Mouse (Mus musculus) olfactory bulb, adult 2 months (tissue): ENCODE measurements around the gene Abcc4.

Experiments used
- CTCF ChIP-seq: fragments of 200-500 bp; IDR thresholded peaks from 2 replicates; pipeline ENCODE4 v1.5.1; 2012; ENCODE audit warnings: low read depth, mild to moderate bottlenecking, low read length, moderate library complexity; ENCODE audit not compliant: insufficient read depth
- POLR2A ChIP-seq: fragments of 200-500 bp; IDR thresholded peaks from 2 replicates; pipeline ENCODE4 v1.6.1; 2012; ENCODE audit warnings: mild to moderate bottlenecking, low read depth, low read length, moderate library complexity; ENCODE audit not compliant: insufficient read depth

DNA sequence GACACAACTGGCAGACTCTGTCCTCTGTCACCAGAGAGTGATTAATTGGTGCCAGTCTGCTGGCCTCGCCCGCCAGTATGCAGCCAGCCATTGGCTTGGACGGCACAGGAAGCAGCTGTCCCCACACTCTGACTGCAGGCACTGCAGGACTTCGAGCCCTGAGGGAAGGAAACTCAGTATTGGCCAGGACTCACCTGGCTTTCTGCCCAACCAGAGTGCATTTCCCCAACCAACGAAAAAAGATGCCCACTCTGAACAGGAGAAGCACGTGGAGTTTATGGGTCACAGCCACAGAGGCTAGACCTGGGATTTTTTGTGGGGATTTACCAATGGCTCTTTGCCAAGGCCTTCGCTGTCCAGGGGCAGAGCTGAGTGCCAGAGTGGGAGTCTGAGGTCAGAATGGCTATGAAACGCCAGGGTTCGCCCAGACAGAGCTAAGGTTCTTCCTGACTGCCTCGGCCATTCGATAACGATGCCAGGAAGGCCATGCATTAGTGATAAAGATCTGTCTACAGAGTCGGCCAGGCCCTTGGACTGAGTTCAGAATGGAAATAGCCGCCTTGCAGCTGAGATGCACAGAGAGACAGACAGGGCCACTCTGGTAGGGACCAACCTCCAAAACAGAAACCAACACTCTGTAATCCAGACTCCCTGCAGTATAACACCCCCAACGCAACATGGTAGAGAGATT lies 70.4 kb downstream of the Abcc4 start:
- no peak for TF ChIP-seq CTCF
- no peak for TF ChIP-seq POLR2A
